20 mouse cellular contexts compared by ENCODE assay signal in the genomic region with DNA sequence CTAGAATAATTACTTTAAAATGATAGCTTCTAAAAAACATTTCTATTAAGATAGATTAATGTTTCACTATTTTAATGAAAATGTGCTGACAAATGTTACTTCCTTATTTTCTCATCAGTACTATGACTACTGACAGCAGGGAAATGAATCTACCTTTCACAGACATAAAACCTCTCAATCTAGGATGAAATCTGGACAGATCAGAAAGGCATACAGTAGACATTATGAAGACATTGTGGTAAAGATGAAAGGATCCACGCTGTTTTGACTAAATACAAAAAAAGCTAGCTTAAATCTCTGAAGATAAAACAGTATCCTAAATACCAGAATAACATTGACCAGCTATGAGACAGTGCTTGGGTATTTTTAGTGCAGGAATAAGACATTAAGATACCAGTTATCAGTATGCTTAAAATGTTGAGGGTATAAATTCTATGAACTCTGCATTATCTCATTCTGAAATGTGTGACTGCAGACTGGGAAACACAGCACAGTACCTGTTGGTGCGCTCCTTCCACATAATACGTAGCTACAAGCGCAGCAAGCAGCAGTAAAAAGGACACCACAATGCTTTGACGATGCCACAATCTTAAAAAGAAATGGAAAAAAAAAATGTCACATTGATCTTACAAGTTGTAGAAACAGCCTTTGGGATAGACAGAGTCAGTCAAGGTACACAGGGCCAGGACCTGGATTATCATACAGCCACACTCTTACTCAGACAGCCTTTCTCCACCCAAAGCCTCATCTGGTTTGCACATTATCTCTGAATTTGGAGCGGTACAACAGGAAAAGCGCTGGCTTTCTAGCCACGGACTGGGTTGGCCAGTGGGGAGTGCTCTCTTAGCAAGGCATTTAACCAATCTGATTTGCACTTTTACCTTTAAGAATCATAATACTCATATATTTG. TPM values are rescaled to one million over a fixed set of nuclear protein-coding genes. Genes with fewer than 3 reads are reported as not detected.
DNase-seq lines count a peak whose midpoint lies in the region; ATAC-seq lines count a peak whose summit lies in the region.
"Had no signal": no experiment of that assay in that cellular context is flagged by ENCODE, and none has a peak within 500 bp of the region (broad histone marks: within the 10 kb centered on the region; RNA-seq: fewer than 3 reads in every experiment).

No protein-coding gene starts in this region.

- H3K9me3 ChIP-seq in erythroblast, embryonic 14.5 days (ENCODE audit: control insufficient read depth, low read length): no peaks in the 10 kb centered on the region
- H3K9me3 ChIP-seq in liver, embryonic 15.5 days (replicated peaks): no peaks in the 10 kb centered on the region
- H3K9me3 ChIP-seq in forebrain, embryonic 15.5 days: no peaks in the 10 kb centered on the region
- no peaks in the 10 kb centered on the region for H3K9me3 ChIP-seq in hindbrain, embryonic 12.5 days (replicated peaks)
- H3K9me3 ChIP-seq: embryonic facial prominence, embryonic 10.5 days; limb, embryonic 13.5 days had no signal

- peak overlapping the region; percentile 97 for H3K27ac ChIP-seq in liver, embryonic 15.5 days (replicated peaks)
- H3K27ac ChIP-seq in forebrain, embryonic 15.5 days (replicated peaks): no peak overlapping the region
- H3K27ac ChIP-seq in hindbrain, embryonic 12.5 days: no peak overlapping the region
- H3K27ac ChIP-seq: embryonic facial prominence, embryonic 10.5 days; limb, embryonic 13.5 days had no signal

- ATAC-seq in liver, embryonic 15.5 days (ENCODE audit: insufficient read depth): peak; percentile 98
- ATAC-seq in forebrain, embryonic 15.5 days (replicated peaks): no peak
- ATAC-seq in hindbrain, embryonic 12.5 days (ENCODE audit: low FRiP score): no peak
- ATAC-seq: activated CD4-positive, CD25-positive, alpha-beta regulatory T cell, adult 4 months; hindbrain, embryonic 16.5 days had no signal

- peak overlapping the region; percentile 58 for H3K4me3 ChIP-seq in erythroblast, embryonic 14.5 days (replicated peaks)
- peak overlapping the region; percentile 25 for H3K4me3 ChIP-seq in liver, embryonic 15.5 days (replicated peaks)
- no peak overlapping the region for H3K4me3 ChIP-seq in forebrain, embryonic 15.5 days
- H3K4me3 ChIP-seq in hindbrain, embryonic 12.5 days: no peak overlapping the region
- H3K4me3 ChIP-seq: embryonic facial prominence, embryonic 10.5 days; limb, embryonic 13.5 days had no signal

- peaks cover 95% of the 10 kb centered on the region for H3K36me3 ChIP-seq in erythroblast, embryonic 14.5 days (ENCODE audit: control insufficient read depth)
- H3K36me3 ChIP-seq in liver, embryonic 15.5 days (replicated peaks): peaks cover 53% of the 10 kb centered on the region
- H3K36me3 ChIP-seq in forebrain, embryonic 15.5 days: peaks cover 37% of the 10 kb centered on the region
- H3K36me3 ChIP-seq in hindbrain, embryonic 12.5 days: peaks cover 33% of the 10 kb centered on the region

- 29% methylated on average over 8 of the region's 8 CpGs for WGBS in liver, embryonic 15.5 days (ENCODE audit: insufficient replicate concordance)
- 93% methylated on average over 8 of the region's 8 CpGs for WGBS in forebrain, embryonic 15.5 days
- WGBS in hindbrain, embryonic 12.5 days: 94% methylated on average over 8 of the region's 8 CpGs

- H3K27me3 ChIP-seq in erythroblast, embryonic 14.5 days (ENCODE audit: control insufficient read depth): no peaks in the 10 kb centered on the region
- H3K27me3 ChIP-seq in liver, embryonic 15.5 days: no peaks in the 10 kb centered on the region
- no peaks in the 10 kb centered on the region for H3K27me3 ChIP-seq in forebrain, embryonic 15.5 days
- H3K27me3 ChIP-seq in hindbrain, embryonic 12.5 days: no peaks in the 10 kb centered on the region
- H3K27me3 ChIP-seq: limb, embryonic 13.5 days had no signal

- peak overlapping the region; percentile 61 for H3K4me2 ChIP-seq in liver, embryonic 15.5 days
- no peak overlapping the region for H3K4me2 ChIP-seq in forebrain, embryonic 15.5 days (replicated peaks)
- H3K4me2 ChIP-seq in hindbrain, embryonic 12.5 days (replicated peaks): no peak overlapping the region
- H3K4me2 ChIP-seq: limb, embryonic 13.5 days; midbrain, embryonic 11.5 days had no signal

- H3K9ac ChIP-seq in liver, embryonic 15.5 days: 0 out of 2 replicates have a peak overlapping the region, but pooled peaks have one; percentile 19
- no peak overlapping the region for H3K9ac ChIP-seq in forebrain, embryonic 15.5 days (replicated peaks)
- H3K9ac ChIP-seq in hindbrain, embryonic 12.5 days: no peak overlapping the region
- H3K9ac ChIP-seq: limb, embryonic 13.5 days had no signal

- peaks cover 83% of the 10 kb centered on the region for H3K4me1 ChIP-seq in erythroblast, embryonic 14.5 days (ENCODE audit: control insufficient read depth)
- H3K4me1 ChIP-seq in liver, embryonic 15.5 days (replicated peaks): peaks cover 65% of the 10 kb centered on the region
- no peaks in the 10 kb centered on the region for H3K4me1 ChIP-seq in forebrain, embryonic 15.5 days
- H3K4me1 ChIP-seq in hindbrain, embryonic 12.5 days: no peaks in the 10 kb centered on the region
- H3K4me1 ChIP-seq: embryonic facial prominence, embryonic 10.5 days; limb, embryonic 13.5 days had no signal

- peak; percentile 42 for DNase-seq in spleen, adult 12 weeks (ENCODE audit: low spot score)
- DNase-seq in spleen, adult 18-20 months: no peak
- DNase-seq in frontal cortex, postnatal 14 days (ENCODE audit: low spot score in 2 of 2): no peak
- DNase-seq: adrenal gland, postnatal 36 days; cerebellum, adult 11 months; cerebellum, postnatal 36 days; gastrocnemius, postnatal 36 days; kidney, adult 9 months; lung, postnatal 10 days; retina, postnatal 1 day; thymus, adult 18-20 months had no signal

RNA-seq across cellular contexts. Expression of a gene that starts 20.4 kb away (rescaled TPM):
- polyA plus RNA-seq in erythroblast, embryonic 14.5 days (2012): 1.3 and 2.6 TPM in 2 replicates
- 80.8 and 81.0 TPM in 2 replicates for polyA plus RNA-seq in liver, embryonic 15.5 days (2015; fragmentation: Nextera tagmentation; extraction: Ambion mirVana)
- 99.0 and 99.6 TPM in 2 replicates for polyA plus RNA-seq in forebrain, embryonic 15.5 days (2015; fragmentation: Nextera tagmentation; extraction: Ambion mirVana)
- polyA plus RNA-seq in hindbrain, embryonic 12.5 days (2016; fragmentation: Nextera tagmentation; extraction: Ambion mirVana): 89.6 and 90.0 TPM in 2 replicates

RNA-seq across cellular contexts. Expression of a gene that starts 20.5 kb away (rescaled TPM):
- polyA plus RNA-seq in erythroblast, embryonic 14.5 days (2012): 0.08 and 0.16 TPM in 2 replicates
- 14.3 and 15.0 TPM in 2 replicates for polyA plus RNA-seq in liver, embryonic 15.5 days (2015; fragmentation: Nextera tagmentation; extraction: Ambion mirVana)
- 37.7 and 38.2 TPM in 2 replicates for polyA plus RNA-seq in forebrain, embryonic 15.5 days (2015; fragmentation: Nextera tagmentation; extraction: Ambion mirVana)
- polyA plus RNA-seq in hindbrain, embryonic 12.5 days (2016; fragmentation: Nextera tagmentation; extraction: Ambion mirVana): 33.0 and 33.7 TPM in 2 replicates

Comparison
In these comparisons a context has a peak if more than half of its experiments do, and no peak if none do; other contexts are left out.
1. H3K4me3 ChIP-seq: peak in erythroblast, embryonic 14.5 days (single experiment) and liver, embryonic 15.5 days (single experiment); none in forebrain, embryonic 15.5 days (single experiment) and hindbrain, embryonic 12.5 days (single experiment).
2. RNA of a gene that starts 20.4 kb away (polyA plus RNA-seq): 99.0 to 99.6 TPM in forebrain, embryonic 15.5 days, 89.6 to 90.0 TPM in hindbrain, embryonic 12.5 days and 80.8 to 81.0 TPM in liver, embryonic 15.5 days; 1.3 to 2.6 TPM in erythroblast, embryonic 14.5 days; every median in the first group is over 10 times any median in the second.
3. RNA of a gene that starts 20.5 kb away (polyA plus RNA-seq): 37.7 to 38.2 TPM in forebrain, embryonic 15.5 days, 33.0 to 33.7 TPM in hindbrain, embryonic 12.5 days and 14.3 to 15.0 TPM in liver, embryonic 15.5 days; 0.08 to 0.16 TPM in erythroblast, embryonic 14.5 days; every median in the first group is over 10 times any median in the second.